Mouse (Mus musculus): ENCODE results near the gene Tmsb10.
A peak's percentile ranks its signal among the peaks of the same experiment; 100 is the strongest.

Tmsb10 gene

DNA sequence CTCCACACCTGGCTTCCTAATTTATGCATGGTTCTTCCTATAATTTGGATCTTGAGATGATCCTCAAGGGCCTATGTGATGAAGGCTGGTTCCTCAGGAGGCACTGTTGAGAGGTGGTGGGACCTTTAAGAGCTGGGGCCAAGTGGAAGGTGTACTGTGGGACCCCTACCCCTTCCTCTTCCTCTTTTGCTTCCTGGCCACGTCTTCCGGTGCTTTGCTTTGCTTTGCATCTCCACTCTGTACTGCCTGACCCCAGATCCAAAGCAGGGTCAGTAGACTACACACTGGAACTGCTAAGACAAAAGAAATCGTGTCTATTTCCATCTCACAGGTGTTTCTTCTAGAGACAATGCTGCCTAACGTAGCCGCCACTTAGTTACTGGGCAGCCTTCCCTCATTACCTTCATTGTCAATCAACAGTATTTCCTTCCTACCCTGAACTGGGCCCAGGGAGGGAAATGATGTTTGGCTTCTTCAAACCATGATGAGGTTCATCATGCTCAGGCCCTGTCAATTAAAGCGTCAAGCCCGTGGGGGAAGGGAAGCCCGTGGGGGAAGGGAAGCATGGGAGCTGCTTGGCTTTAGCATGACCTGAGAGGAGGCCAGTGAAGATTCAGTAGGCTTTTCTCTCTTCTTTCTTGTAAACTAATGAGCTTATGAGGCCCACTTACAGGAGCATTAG, 2.9 kb downstream of the Tmsb10 start:
- no peak for DNase-seq (ENCODE audit: low read depth)

DNA sequence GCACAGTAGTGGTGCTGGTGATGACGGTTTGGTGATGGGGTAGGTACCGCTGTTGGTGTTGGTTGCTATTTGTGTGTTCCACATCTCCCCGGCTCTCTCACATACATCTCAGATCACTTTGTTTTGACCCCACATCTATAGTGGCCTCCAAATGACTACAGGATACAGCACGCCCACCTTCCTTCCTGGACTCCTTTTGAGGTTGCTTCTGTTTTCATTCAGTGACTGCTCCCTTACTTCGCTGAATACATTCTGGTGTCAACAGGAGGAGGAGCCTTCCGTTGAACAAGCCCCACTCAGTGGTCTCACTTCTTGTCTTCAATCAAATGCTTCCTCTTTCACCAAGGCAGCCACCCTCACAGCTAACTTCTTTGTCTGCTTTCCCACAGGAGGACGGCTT, 3.8 kb downstream of the Tmsb10 start:
- DNase-seq (ENCODE audit: low read depth): no peak

DNA sequence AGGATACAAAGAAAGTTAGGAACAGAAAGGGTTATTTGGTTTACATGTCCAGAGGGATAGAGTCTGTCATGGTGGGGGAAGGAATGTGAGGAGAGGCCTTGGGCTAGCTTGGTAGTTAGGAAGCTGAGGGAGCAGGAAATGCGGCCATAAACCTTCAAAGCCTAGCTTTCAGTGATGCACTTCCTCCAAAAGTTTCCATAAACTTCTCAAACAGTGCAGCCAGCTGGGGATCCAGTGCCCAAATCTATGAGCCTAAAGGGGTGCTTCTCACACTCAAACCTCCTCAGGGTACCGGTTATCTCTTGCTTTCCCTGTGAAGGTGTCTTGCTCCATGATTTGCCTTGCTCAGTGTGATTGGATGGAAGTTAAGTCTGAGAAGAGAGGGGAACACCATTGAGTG, 5.6 kb downstream of the Tmsb10 start:
- no peak for DNase-seq (ENCODE audit: low read depth)

DNA sequence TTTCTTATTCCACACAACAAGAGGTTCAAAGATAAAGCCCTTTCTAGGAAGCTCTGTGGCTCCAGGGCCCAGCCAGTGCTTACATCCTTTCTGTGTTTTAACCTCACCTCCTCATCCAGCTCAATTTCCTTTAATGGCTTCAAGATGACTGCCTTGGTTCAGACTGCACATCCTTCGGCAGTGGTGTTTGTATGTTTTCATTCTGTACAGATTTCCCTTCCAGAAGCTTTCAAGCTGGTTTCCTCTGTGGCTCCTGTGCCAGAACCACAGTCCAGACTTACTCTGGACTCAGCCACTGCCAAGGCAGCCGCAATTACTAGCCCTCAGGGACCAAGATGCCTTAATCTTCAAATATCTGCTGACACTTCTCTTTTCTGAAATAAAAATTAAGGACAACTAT, 6.3 kb downstream of the Tmsb10 start:
- no peak for DNase-seq (ENCODE audit: low read depth)

DNA sequence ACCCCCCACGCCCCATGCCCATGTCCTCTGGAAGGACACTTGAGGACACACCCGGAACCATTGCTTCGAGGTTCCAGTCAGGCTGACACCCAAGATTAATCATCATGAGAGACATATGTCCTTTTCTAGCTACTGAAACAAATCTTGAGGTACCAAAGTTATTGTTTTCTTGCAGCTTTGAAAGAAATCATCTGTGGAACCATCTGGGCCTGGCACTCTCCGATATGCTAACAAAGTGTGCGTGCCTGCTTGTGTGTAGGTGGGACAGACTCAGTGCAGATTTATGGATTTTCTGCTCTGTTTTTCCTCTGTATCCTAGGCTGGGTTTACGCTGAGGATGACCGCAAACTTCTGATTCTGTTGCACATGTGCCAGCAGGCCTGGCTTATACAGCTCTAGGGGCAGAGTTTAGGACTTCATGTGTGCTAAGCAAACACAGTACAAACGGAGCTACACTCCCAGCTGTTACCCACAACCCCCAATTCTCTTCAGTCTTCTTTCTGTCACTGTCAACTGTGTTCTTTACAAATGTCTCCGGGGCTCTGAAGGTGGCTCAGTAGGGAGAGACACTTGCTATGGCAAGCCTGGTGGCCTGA, 9.3 kb downstream of the Tmsb10 start:
- DNase-seq (ENCODE audit: low read depth): no peak

DNA sequence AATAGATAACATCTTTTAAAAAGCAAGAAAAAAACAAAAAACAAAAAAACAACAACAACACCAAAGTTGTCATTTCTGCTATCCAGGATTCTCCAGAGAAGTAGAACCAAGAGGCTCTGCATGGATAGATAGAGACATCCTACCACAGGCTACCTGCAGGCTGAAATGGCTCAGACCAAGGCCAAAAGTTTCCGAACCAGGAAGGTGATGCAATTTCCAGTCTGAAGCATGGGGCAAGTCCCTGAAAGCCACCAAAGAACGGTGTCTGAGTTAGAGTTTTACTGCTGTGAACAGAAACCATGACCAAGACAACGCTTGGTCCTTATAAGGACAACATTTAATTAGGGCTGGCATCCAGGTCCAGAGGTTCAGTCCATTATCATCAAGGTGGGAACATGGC, 10.2 kb downstream of the Tmsb10 start:
- DNase-seq (ENCODE audit: low read depth): no peak

DNA sequence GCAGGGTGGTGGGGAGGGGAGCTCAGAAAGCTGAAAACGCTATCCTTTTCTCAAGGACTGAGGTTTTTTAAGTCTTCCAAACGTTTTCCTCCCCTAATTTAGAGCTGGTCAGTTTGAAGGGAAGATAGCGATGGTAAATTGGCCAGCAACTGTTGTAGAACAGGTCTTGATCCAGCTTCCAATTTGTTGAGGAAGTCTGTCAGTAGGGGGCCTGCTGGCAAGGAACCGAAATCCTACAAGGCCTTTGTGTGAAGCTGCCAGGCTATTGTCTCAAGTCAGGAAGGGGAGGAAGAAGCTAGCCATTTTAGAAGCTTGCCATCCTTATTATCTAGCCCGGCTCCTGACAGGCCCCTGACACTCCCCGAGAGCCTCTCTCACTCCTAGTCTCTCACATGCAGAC, 10.6 kb downstream of the Tmsb10 start:
- no peak for DNase-seq (ENCODE audit: low read depth)

DNA sequence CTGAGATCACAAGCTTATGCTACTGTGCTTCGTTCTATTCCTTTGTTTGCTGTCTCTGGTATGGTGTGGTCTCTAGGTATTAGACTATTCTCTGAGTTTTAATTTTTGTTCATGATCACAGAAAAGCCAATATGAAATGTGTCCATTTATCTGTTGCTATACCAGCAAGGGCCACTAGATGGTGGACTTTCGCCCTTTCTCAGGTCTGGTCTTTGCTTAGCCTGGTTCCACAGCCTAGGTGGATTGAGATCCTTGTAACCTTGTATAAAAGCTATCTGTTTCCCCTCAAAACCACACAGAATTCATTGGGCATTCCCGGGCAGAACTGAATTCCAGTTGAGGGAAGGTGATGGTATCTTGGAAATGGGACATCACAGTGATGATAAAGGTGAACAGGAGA, 18.1 kb downstream of the Tmsb10 start:
- DNase-seq (ENCODE audit: low read depth): peak; percentile 38

DNA sequence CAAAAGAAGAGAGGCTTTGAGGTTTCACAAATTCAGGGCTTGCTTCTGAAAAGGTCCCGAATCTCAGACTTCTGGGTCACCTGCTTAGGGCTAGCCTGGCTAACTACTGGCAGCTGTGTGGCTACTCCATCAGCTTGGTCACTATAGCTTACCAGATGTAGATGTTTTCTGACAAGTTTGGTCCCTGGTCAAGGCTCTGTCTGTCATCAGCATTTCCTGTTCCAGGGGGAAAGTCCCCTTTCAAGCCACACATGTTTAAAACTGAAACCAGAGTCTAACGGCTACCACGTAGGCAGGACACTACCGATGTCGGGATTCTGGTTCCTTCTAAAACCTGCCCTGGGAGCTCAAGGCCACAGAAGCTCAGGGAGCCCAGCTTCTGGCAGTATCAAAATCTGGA, 20.7 kb downstream of the Tmsb10 start:
- no peak for DNase-seq (ENCODE audit: low read depth)

DNA sequence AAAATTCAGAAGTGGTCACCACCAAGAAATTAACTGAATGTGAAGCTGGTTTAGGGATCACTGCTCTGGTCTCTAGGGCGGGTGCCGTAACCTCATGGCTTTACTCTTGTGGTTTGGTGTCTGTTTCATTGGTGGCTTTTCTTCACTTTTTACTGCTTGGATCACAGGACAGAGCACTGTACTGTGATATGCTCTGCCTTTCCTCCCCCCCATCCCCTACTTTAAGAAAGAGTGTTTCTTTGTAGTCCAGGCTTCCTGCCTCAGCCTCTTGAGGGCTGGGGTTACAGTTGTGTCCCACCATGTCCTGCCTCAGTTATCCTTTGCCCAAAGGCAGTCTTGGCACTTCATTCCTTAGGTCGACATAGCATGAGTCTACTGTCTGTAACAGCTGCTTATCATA, 21.1 kb downstream of the Tmsb10 start:
- no peak for DNase-seq (ENCODE audit: low read depth)

DNA sequence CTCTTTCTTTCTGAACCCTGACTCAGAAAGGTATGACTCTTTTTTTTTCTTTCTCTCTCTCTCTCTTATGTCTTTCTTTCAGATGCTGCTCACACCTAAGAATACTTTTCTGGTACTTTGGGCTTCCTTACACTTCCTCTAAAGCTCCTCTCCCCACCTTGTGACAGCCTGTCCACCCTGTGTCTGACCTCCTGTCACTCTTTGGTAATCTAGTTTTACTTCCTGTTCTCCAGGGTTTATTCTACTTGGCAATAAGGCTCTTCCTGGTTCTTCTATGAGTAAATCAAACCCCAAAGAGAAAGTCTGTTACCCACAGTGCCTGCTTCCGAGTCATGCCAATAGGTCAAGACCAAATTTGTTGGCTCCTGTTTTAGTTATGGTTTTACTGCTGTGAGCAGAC, 25.6 kb downstream of the Tmsb10 start:
- DNase-seq (ENCODE audit: low read depth): no peak

DNA sequence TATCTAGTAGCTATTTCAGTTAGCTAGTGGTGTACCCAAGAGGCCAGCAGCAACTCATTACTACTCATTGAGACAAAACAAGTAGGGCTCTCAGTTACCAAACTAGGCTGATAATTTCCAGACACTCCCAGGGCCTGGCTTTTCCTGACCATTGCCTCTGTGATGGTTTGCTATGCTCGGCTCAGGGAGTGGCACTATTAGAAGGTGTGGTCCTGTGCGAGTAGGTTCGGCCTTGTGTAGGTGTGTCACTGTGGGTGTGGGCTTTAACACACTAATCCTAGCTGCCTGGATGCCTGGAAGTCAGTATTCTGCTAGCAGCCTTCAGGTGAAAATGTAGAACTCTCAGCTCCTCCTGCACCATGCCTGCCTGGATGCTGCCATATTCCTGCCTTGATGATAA, 27.0 kb downstream of the Tmsb10 start:
- no peak for DNase-seq (ENCODE audit: low read depth)

DNA sequence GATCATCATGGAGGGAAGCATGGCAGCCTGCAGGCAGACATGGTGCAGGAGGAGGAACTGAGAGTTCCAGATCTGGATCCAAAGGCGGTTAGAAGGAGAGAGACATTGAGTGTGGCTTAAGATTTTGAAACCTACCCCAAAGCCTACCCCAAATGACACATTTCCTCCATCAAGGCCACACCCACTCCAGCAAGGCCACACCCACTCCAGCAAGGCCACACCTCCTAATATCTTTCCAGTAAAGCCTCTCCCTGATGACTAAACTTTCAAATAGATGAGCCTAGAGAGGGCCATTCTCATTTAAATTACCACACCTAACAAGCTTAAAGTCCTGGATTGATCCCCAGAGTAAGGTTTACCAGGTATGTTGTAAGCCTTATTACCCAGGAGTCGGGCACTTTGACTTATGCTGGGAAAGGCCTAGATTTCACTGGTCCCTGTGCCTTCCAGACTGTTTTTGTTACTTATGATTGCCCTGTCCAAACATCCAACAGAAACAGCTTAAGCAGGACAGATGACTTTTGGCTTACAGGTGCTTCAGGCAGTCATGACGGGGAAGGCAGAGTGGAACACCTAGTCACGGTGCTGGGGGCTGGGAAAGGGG, 28.7 kb downstream of the Tmsb10 start:
- peak; percentile 6 for DNase-seq (ENCODE audit: low read depth)

DNA sequence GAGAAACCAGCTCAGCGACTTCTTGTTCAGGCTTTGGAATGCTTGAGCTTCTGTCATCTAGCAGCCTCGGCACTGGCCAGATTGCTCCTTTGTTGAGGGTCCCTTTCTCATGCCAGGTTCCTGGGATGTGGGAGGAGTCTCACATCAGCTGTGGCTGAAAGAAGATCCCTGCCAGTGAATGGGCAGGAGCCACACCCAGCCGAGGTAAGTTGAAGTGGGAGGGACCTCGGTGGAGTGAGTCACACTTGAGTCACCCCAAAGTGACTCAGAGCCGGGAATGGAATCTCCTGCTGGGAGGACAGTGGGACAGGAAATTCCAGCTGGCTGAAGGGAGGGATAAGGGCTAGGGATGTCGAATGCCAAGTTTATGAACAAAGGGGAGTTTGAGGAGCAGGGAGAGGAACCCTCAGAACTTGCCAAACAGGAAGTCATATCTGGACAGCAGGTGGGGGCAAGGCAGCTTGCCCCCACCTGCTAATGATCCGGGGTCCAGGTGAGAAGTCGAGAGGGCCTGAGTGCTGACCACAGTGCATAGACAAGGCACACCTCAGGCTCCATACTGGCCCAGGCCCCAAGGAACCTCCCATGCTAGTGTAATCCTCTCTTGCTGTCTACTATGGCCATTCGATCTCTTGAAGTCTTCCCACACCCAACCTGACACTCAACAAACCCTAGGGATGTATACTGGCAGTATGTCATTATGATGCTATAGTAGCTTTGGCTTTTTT, 31.6 kb downstream of the Tmsb10 start:
- peak; percentile 6 for DNase-seq (ENCODE audit: low read depth)

DNA sequence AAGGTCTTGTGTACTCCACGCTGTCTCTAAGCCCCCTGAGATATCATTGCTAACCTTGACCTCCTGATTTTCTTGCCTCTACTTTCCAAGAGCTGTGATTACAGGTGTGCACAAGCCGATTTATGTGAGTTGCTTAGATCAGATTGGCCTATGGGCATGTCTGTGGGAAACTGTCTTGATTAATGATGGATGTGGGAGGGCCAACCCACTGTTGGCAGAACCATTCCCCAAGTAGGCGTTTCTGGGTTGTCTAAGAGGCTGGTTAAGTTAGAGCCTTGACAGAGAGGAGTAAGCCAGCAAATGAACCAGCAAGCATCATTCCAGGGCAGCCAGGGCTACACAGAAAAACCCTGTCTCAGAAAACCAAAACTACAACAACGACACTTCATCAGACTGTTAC, 32.5 kb downstream of the Tmsb10 start:
- no peak for DNase-seq (ENCODE audit: low read depth)

DNA sequence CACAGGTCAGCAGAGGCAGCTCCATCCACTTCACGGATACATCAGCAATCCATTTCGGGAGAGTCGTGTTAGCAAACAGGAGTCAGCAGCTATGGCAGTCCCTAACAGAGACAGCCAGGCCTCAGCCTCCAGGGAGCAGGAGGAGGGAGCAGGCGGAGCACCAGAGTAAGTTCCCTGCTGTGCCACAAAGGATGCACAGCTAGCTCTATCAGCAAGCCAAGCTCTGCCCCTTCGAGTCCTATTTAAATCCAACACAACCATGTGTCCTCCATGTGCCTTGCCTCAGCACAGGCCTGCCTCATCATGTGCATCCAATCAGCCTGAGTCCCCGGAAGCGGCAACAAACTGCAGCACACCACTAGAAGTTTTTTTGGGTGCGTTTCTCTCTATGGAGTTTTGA, 35.2 kb downstream of the Tmsb10 start:
- DNase-seq (ENCODE audit: low read depth): no peak

DNA sequence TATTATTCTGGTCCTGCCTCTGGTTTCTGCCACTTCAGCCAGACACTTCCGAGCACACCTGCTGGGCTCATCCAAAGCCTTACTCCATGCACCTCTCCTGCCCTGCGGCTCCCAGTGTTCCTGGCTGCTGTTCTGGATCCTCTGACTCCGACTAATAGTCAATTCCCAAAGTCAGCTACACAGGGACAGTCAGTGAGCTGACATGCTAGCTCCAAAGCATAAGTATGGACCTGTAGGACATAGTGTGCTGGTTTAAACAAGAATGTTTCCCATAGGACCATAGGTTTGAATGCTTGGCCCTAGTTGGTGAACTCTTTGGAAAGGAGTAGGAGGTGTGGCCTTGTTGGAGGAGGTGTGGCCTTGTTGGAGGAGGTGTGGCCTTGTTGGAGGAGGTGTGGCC, 37.5 kb downstream of the Tmsb10 start:
- DNase-seq (ENCODE audit: low read depth): no peak

DNA sequence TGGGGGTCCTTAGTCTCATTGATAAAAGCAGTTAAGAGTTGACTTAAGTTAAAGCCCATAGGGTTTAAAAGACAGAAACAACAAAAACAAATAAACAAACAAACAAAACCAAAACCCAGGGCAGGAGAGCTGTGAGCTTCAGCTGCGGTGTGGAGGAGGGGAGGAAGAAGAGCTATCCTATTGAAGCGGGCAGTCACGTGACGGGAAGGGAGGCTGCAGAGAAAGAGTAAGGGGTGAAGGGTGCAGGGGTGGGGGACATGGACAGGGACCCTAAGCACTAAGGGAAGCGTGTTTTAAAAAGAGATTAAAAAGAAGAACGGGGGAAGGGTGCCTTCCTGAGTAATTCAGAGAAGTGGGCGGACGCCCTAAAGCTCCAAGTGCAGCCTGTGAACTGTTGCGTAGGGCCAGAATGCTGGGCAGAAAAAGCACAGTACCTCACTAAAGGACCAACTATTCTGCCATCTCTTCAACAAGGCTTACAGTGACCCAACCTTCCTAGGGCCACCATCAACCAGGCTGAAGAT, 40.0 kb downstream of the Tmsb10 start:
- no peak for DNase-seq (ENCODE audit: low read depth)

DNA sequence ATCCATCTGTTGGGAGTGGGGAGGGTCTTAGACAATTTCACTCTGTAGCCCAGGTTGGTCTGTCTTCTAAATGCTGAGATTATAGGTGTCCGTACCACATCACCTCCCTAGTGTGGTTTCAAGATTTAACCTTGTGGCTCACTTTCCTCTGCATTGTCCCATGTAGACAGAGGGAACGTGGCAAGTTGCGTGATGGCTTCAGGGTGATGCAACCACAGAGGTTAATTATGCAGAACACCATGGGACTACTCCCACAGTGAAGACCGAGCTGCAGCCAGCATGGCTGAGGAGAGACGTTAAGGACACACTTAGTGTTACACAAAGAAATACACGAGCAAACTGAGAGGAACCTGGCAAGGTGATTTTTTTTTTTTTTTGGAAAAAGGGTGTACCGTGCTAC, 42.2 kb downstream of the Tmsb10 start:
- no peak for DNase-seq (ENCODE audit: low read depth)

DNA sequence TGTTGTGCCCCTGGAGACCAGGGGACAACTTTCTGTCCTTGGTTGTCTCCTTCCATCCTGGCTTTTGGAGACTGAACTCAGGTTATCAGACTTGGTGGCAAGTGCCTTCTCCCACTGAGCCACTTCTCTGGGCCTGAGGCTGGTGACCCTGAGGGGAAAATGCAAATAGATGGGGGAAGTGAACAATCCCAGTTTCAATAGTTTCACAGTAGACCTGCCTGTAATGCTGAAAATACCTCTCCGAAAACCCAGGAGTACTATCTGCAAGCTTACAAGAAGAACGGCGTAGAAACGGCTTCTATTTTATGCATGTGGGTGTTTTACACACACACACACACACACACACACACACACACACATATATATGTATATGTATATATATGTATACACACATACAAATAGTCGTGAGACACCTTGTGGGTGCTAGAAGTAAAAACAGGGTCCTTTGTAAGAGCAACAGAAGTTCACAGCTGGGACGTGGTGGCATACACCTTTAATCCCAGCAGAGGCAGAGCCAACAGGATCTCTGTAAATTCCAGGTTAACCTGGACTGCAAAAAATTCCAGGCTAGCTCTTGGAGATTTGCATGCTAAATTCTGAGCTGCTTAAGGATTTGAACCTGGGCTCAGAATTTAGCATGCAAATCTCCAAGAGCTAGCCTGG, 44.3 kb downstream of the Tmsb10 start:
- DNase-seq (ENCODE audit: low read depth): no peak

DNA sequence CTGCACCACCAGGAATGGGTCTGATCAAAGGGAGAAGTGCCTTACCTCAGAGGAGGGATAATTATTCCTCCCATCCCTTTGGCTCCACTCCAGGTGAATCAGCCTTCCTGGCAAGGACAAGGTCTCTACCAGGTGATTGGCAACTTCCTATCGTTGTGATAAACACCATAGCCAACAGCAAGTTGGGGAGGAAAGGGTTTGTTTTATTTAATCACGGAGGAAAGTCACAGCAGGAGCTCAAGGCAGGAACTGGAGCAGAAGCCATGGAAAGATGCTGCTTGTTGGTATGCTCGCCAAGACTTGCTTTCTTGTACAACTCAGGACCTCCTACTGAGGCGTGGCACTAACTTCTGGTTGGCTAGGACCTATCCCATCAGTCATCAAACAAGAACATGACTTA, 47.3 kb downstream of the Tmsb10 start:
- no peak for DNase-seq (ENCODE audit: low read depth)

Data from c-Kit-positive CD71-positive TER-119-negative erythroid progenitor cells, embryonic 14.5 days (primary cell).